Mouse (Mus musculus): ENCODE data around the gene Chil6.

Gene Chil6

DNA sequence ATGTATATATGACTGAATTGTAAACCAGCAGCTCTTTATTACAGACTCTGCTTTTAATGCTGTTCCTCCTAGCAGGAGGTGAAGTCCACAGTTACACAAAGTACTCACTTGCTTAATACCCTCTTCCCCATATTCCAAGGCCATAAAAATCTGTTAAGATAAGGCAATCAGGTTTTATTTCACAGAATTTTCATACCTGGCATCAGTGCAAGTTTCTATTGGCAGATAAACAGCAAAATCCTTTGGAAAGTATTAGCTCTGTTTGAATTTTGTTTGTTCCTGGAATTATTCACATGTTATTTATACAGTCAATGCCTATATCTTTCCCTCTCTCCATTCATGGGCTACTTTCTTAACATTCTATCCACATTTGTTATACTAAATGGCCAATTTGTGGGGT, at the start of gene Chil6:
Chil6 (minus strand) TSS at position 101 of the 400 bp plus-strand sequence.
- DNase-seq (ENCODE audit: low spot score) = no peak

DNA sequence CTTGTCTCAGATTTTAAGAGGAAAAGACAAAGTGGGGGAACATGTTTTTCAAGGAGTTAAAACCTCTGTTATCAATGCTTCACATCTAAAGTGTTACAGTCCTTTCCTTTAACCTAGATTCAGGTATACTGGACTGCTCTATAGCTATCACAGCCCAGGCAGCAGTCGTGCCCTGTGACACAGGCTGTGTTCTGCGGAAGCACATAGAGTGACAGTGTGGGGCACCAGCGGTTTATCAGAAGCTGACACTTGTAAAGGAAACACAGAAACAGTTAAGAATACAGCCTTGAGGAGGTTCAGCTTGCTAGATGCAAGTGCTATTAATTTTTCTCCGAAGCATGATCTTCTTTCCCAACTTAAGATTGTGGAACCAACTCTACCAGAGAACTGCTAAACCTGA, 46.6 kb upstream of the Chil6 start:
- DNase-seq (ENCODE audit: low spot score) = peak; percentile 64

DNA sequence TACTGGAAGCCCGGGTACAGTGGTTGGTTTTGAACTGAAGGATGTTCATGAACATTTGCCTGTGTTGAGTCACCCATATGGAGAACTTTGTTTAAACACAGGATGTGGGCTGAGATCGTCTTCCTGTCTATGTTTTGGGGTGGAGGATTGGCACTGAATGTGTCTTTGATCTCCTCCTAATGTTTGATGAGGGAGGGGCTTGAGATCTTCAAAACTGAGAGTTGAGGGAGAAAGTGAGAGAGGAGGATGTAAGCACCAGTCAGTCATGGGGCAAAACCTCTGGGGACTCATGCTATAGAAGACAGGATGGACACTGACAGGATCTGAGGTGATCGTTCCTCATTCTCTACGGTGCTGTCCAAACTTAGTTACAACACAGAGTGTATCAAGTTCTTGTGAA, 43.6 kb upstream of the Chil6 start:
- DNase-seq (ENCODE audit: low spot score) = peak; percentile 89

DNA sequence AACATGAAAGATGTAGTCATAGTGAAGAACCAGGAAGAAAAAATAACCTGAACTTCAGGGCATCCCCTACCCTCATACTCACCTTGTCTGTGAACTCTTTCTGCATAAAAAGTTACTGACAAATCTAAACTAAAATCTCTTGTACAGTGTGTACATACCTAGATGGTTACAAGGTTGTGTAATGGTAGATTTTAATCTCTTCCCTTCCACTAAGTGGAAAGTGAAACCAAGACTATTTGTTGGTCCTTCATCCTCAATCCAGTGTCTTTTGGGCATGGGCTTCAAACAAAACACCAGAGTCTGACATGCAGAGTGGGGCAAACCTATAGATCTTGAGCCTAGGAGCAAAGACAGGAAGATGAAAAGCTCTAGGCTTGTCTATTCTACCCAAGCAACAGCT, 43.0 kb upstream of the Chil6 start:
- DNase-seq (ENCODE audit: low spot score) = no peak

DNA sequence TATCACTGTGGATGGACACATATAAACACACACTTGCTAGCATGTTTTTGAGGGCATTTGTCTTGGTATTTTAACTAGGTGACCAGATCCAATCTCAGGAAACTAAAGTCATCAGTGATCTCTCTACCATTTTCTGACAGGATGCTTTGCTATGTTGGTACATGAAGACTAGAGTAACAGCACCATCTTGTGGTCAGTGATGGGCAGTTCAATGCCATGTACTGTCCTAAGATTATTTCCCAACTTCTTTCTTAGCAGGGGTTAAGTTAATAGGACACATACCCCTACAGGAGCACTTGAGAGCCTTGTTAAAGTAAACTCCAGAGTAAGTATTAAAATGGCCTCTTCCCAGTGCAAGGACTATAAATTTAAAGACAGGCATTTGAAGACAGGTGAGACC, 42.6 kb upstream of the Chil6 start:
- DNase-seq (ENCODE audit: low spot score) = peak; percentile 61

Data from T-cell, adult 2 months (primary cell).